8 mouse cellular contexts compared by ENCODE assay signal in the genomic region with DNA sequence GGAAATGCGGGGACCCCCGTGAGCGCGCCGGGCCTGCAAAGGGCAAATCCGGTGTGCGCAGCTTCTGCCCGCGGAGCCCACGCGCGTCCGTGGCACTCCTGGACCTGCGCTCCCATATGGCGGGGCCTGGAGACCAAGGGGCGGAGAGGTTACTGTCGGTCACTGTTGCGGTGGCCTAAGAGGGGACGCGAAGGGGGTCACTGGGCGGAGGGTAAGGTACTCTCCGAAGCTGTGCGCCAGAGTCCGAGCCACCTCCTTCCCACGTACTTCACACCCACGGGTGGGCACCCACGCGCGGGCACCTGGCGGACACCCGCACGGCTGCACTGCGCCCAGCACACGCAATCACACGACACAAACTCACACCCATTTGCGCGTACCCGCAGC. TPM values are rescaled to one million over a fixed set of nuclear protein-coding genes. Genes with fewer than 3 reads are reported as not detected.
DNase-seq lines count a peak whose midpoint lies in the region; ATAC-seq and TF ChIP-seq lines count a peak whose summit lies in the region.

No protein-coding gene starts in this region.

- no peak for TF ChIP-seq CTCF in bone marrow, adult 2 months (IDR thresholded peaks at IDR 0.05; ENCODE audit: control insufficient read depth, insufficient read depth, low read length)
- no peak for TF ChIP-seq CTCF in embryonic fibroblast, embryonic 13.5 days (IDR thresholded peaks at IDR 0.05; ENCODE audit: borderline replicate concordance, insufficient read depth, low read length)

- no peak for DNase-seq in heart, embryonic 10.5 days (ENCODE audit: low spot score)
- no peak for DNase-seq in heart, postnatal 25 days (ENCODE audit: low spot score)
- DNase-seq in intestine, embryonic 14.5 days (ENCODE audit: low spot score): peak; percentile 58
- peak; percentile 32 for DNase-seq in midbrain, embryonic 10.5 days (ENCODE audit: low spot score)

- H3K4me2 ChIP-seq in intestine, embryonic 14.5 days (ENCODE audit: low read length): peak overlapping the region; percentile 99
- peak overlapping the region; percentile 100 for H3K4me2 ChIP-seq in stomach, embryonic 15.5 days

- peaks cover 27% of the 10 kb centered on the region for H3K4me1 ChIP-seq in heart, embryonic 10.5 days
- no peaks in the 10 kb centered on the region for H3K4me1 ChIP-seq in bone marrow, adult 2 months (ENCODE audit: control insufficient read depth, insufficient read depth, low read length)
- no peaks in the 10 kb centered on the region for H3K4me1 ChIP-seq in embryonic fibroblast, embryonic 13.5 days (ENCODE audit: control insufficient read depth, insufficient read depth, low read length)
- peaks cover 8% of the 10 kb centered on the region; the same call in 1 of the 2 replicates for H3K4me1 ChIP-seq in intestine, embryonic 14.5 days (replicated peaks; ENCODE audit: control insufficient read depth, insufficient read depth, low read length)
- peaks cover 25% of the 10 kb centered on the region for H3K4me1 ChIP-seq in midbrain, embryonic 10.5 days
- H3K4me1 ChIP-seq in stomach, embryonic 15.5 days: peaks cover 11% of the 10 kb centered on the region; the same call in 1 of the 2 replicates

- peaks cover 36% of the 10 kb centered on the region for H3K27me3 ChIP-seq in heart, embryonic 10.5 days (ENCODE audit: insufficient read depth, poor library complexity, severe bottlenecking)
- peaks cover 17% of the 10 kb centered on the region for H3K27me3 ChIP-seq in intestine, embryonic 14.5 days (replicated peaks; ENCODE audit: control insufficient read depth, insufficient read depth, low read length)
- peaks cover 63% of the 10 kb centered on the region for H3K27me3 ChIP-seq in midbrain, embryonic 10.5 days (ENCODE audit: low read depth, poor library complexity, severe bottlenecking)
- H3K27me3 ChIP-seq in stomach, embryonic 15.5 days (replicated peaks): peaks cover 19% of the 10 kb centered on the region

- whole genome bisulfite sequencing in heart, embryonic 10.5 days: under 1% methylated on average over 38 of the region's 38 CpGs
- 1% methylated on average over 38 of the region's 38 CpGs for WGBS in bone marrow, adult 2 months
- under 1% methylated on average over 38 of the region's 38 CpGs for WGBS in intestine, embryonic 14.5 days
- under 1% methylated on average over 38 of the region's 38 CpGs for WGBS in midbrain, embryonic 10.5 days
- WGBS in stomach, embryonic 15.5 days: under 1% methylated on average over 38 of the region's 38 CpGs

- ATAC-seq in intestine, embryonic 14.5 days (replicated peaks; ENCODE audit: low FRiP score, low TSS enrichment, low read depth): peak; percentile 32; the same call in 1 of the 2 replicates
- ATAC-seq in stomach, embryonic 15.5 days (ENCODE audit: insufficient read depth, low FRiP score, low read depth): no peak
- no peak for ATAC-seq in activated CD4-positive, CD25-positive, alpha-beta regulatory T cell, adult 4 months

- H3K4me3 ChIP-seq in heart, embryonic 10.5 days: peak overlapping the region; percentile 80
- no peak overlapping the region for H3K4me3 ChIP-seq in bone marrow, adult 2 months (replicated peaks; ENCODE audit: control insufficient read depth, low read depth, low read length)
- peak overlapping the region; percentile 42 for H3K4me3 ChIP-seq in embryonic fibroblast, embryonic 13.5 days (ENCODE audit: insufficient read depth, low read length)
- H3K4me3 ChIP-seq in intestine, embryonic 14.5 days (ENCODE audit: low read depth, low read length): peak overlapping the region; percentile 50
- peak overlapping the region; percentile 75 for H3K4me3 ChIP-seq in midbrain, embryonic 10.5 days
- H3K4me3 ChIP-seq in stomach, embryonic 15.5 days (replicated peaks): peak overlapping the region; percentile 65

- H3K9ac ChIP-seq in intestine, embryonic 14.5 days (ENCODE audit: low read length): peak overlapping the region; percentile 45; the same call in 1 of the 2 replicates
- peak overlapping the region; percentile 58 for H3K9ac ChIP-seq in stomach, embryonic 15.5 days

- peaks cover 14% of the 10 kb centered on the region for H3K36me3 ChIP-seq in heart, embryonic 10.5 days
- no peaks in the 10 kb centered on the region for H3K36me3 ChIP-seq in intestine, embryonic 14.5 days (ENCODE audit: control insufficient read depth, insufficient read depth, low read length)
- H3K36me3 ChIP-seq in midbrain, embryonic 10.5 days: 0 out of 2 replicates have a peak, but pooled peaks cover 9% of the 10 kb centered on the region
- H3K36me3 ChIP-seq in stomach, embryonic 15.5 days: no peaks in the 10 kb centered on the region

- intact Hi-C loops in heart, postnatal 25 days (cut with DNase I): loop anchor here (2.0 to 10.0 kb wide), 2 partner anchors 46 to 262 kb away; no protein-coding TSS in a partner anchor

- H3K27ac ChIP-seq in heart, embryonic 10.5 days: peak overlapping the region; percentile 90
- H3K27ac ChIP-seq in bone marrow, adult 2 months (ENCODE audit: control insufficient read depth, insufficient read depth, low read depth, low read length, poor library complexity): 0 out of 2 replicates have a peak overlapping the region, but pooled peaks have one; percentile 14
- no peak overlapping the region for H3K27ac ChIP-seq in embryonic fibroblast, embryonic 13.5 days (ENCODE audit: insufficient read depth, low read length)
- H3K27ac ChIP-seq in intestine, embryonic 14.5 days (ENCODE audit: low read depth): no peak overlapping the region
- peak overlapping the region; percentile 82 for H3K27ac ChIP-seq in midbrain, embryonic 10.5 days (replicated peaks)
- peak overlapping the region; percentile 31 for H3K27ac ChIP-seq in stomach, embryonic 15.5 days

- H3K9me3 ChIP-seq in heart, embryonic 10.5 days: no peaks in the 10 kb centered on the region
- H3K9me3 ChIP-seq in intestine, embryonic 14.5 days (ENCODE audit: control insufficient read depth, low read length): no peaks in the 10 kb centered on the region
- H3K9me3 ChIP-seq in midbrain, embryonic 10.5 days (replicated peaks): no peaks in the 10 kb centered on the region
- H3K9me3 ChIP-seq in stomach, embryonic 15.5 days: no peaks in the 10 kb centered on the region

- TF ChIP-seq POLR2A in bone marrow, adult 2 months (IDR thresholded peaks at IDR 0.05; ENCODE audit: borderline replicate concordance, control insufficient read depth, low read depth, low read length): no peak
- no peak for TF ChIP-seq POLR2A in embryonic fibroblast, embryonic 13.5 days (IDR thresholded peaks at IDR 0.05; ENCODE audit: low read depth, low read length)

RNA-seq across cellular contexts. Expression of gene Klf15, which starts 0.5 kb away (rescaled TPM):
- 7.9 and 11.5 TPM in 2 replicates for polyA plus RNA-seq in heart, embryonic 10.5 days (2016; fragmentation: Nextera tagmentation; extraction: Ambion mirVana)
- 10 to 100 TPM; 45.1 to 56.9 TPM for total RNA-seq in heart, postnatal 25 days (2021)
- 2.5 TPM in 1 of 2 replicates, not detected in the other for polyA plus RNA-seq in bone marrow, adult 2 months (2011; ENCODE audit: insufficient read depth, insufficient read length, low replicate concordance, missing spikeins)
- 1.1 and 1.8 TPM in 2 replicates for polyA plus RNA-seq in embryonic fibroblast, embryonic 13.5 days (2011; ENCODE audit: insufficient read length, low read depth, missing spikeins)
- 3.0 and 5.1 TPM in 2 replicates for polyA plus RNA-seq in intestine, embryonic 14.5 days (2014; fragmentation: Nextera tagmentation; extraction: Ambion mirVana)
- 4.2 and 4.9 TPM in 2 replicates for polyA plus RNA-seq in midbrain, embryonic 10.5 days (2016; fragmentation: Nextera tagmentation; extraction: Ambion mirVana)
- 11.5 and 13.5 TPM in 2 replicates for polyA plus RNA-seq in stomach, embryonic 15.5 days (2015; fragmentation: Nextera tagmentation; extraction: Ambion mirVana)
- not detected for polyA plus RNA-seq in activated CD4-positive, CD25-positive, alpha-beta regulatory T cell, adult 4 months (2017; shearing (Covaris generic))

RNA-seq across cellular contexts. Expression of gene Aldh1l1, which starts 23.4 kb away (rescaled TPM):
- 0.93 and 1.3 TPM in 2 replicates for polyA plus RNA-seq in heart, embryonic 10.5 days (2016; fragmentation: Nextera tagmentation; extraction: Ambion mirVana)
- 1 to 10 TPM; 1.5 to 2.3 TPM for total RNA-seq in heart, postnatal 25 days (2021)
- polyA plus RNA-seq in bone marrow, adult 2 months (2011; ENCODE audit: insufficient read depth, insufficient read length, low replicate concordance, missing spikeins): 2.3 and 4.5 TPM in 2 replicates
- 3.1 and 4.0 TPM in 2 replicates for polyA plus RNA-seq in embryonic fibroblast, embryonic 13.5 days (2011; ENCODE audit: insufficient read length, low read depth, missing spikeins)
- polyA plus RNA-seq in intestine, embryonic 14.5 days (2014; fragmentation: Nextera tagmentation; extraction: Ambion mirVana): 5.2 and 7.8 TPM in 2 replicates
- 2.7 and 3.7 TPM in 2 replicates for polyA plus RNA-seq in midbrain, embryonic 10.5 days (2016; fragmentation: Nextera tagmentation; extraction: Ambion mirVana)
- polyA plus RNA-seq in stomach, embryonic 15.5 days (2015; fragmentation: Nextera tagmentation; extraction: Ambion mirVana): 10.1 and 10.5 TPM in 2 replicates
- polyA plus RNA-seq in activated CD4-positive, CD25-positive, alpha-beta regulatory T cell, adult 4 months (2017; shearing (Covaris generic)): 1 to 10 TPM in 1 of 2 experiments, under 1 TPM in 1; 0.44 to 1.7 TPM

RNA-seq across cellular contexts. Expression of gene Cfap100, which starts 34.2 kb away (rescaled TPM):
- 0.12 TPM in 1 of 2 replicates, not detected in the other for polyA plus RNA-seq in heart, embryonic 10.5 days (2016; fragmentation: Nextera tagmentation; extraction: Ambion mirVana)
- total RNA-seq in heart, postnatal 25 days (2021): under 1 TPM in 1 of 2 experiments, not detected in 1; 0.67 TPM
- polyA plus RNA-seq in bone marrow, adult 2 months (2011; ENCODE audit: insufficient read depth, insufficient read length, low replicate concordance, missing spikeins): 0.72 TPM in 1 of 2 replicates, not detected in the other
- 0.95 and 3.1 TPM in 2 replicates for polyA plus RNA-seq in embryonic fibroblast, embryonic 13.5 days (2011; ENCODE audit: insufficient read length, low read depth, missing spikeins)
- polyA plus RNA-seq in intestine, embryonic 14.5 days (2014; fragmentation: Nextera tagmentation; extraction: Ambion mirVana): 0.46 TPM in 2 replicates
- polyA plus RNA-seq in midbrain, embryonic 10.5 days (2016; fragmentation: Nextera tagmentation; extraction: Ambion mirVana): 1.9 TPM in 2 replicates
- polyA plus RNA-seq in stomach, embryonic 15.5 days (2015; fragmentation: Nextera tagmentation; extraction: Ambion mirVana): 0.40 and 0.57 TPM in 2 replicates
- under 1 TPM in 1 of 2 experiments, not detected in 1; 0.25 TPM for polyA plus RNA-seq in activated CD4-positive, CD25-positive, alpha-beta regulatory T cell, adult 4 months (2017; shearing (Covaris generic))

Comparison
In these comparisons a context has a peak if more than half of its experiments do, and no peak if none do; other contexts are left out.
1. DNase-seq: peak in intestine, embryonic 14.5 days (single experiment) and midbrain, embryonic 10.5 days (single experiment); none in heart, embryonic 10.5 days (single experiment) and heart, postnatal 25 days (single experiment).
2. H3K27ac ChIP-seq: peak in heart, embryonic 10.5 days (single experiment), bone marrow, adult 2 months (single experiment), midbrain, embryonic 10.5 days (single experiment) and stomach, embryonic 15.5 days (single experiment); none in embryonic fibroblast, embryonic 13.5 days (single experiment) and intestine, embryonic 14.5 days (single experiment).